Mouse (Mus musculus) kidney, postnatal 4 days (tissue): Measurements from ENCODE around the gene Slc6a9.

Experiments used
- DNase-seq, 2 experiments: peaks; one replicate each; pipeline ENCODE4 v3.0.0; 2021; ENCODE audit warnings: mixed read lengths in 2 of 2

Slc6a9 gene

DNA sequence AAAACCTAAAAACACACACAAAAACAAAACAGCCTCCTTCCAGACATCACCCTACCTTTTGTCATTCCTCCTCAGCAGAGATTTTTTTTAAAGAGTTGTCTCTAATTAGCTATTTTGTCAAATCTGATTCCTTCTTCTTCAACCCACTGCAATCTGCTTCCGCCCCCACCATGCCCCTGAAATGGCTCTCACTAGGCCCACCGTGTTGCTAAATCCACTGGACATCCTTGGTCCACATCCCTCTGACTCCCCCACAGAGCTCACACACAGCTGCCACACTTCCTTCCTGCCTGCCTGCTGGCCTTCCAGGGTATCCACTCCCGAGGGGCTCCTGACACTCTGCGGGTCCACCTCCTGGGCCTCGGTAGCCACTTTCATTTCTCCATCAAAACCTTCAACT lies 44.4 kb downstream of the Slc6a9 start:
- no peak for DNase-seq

DNA sequence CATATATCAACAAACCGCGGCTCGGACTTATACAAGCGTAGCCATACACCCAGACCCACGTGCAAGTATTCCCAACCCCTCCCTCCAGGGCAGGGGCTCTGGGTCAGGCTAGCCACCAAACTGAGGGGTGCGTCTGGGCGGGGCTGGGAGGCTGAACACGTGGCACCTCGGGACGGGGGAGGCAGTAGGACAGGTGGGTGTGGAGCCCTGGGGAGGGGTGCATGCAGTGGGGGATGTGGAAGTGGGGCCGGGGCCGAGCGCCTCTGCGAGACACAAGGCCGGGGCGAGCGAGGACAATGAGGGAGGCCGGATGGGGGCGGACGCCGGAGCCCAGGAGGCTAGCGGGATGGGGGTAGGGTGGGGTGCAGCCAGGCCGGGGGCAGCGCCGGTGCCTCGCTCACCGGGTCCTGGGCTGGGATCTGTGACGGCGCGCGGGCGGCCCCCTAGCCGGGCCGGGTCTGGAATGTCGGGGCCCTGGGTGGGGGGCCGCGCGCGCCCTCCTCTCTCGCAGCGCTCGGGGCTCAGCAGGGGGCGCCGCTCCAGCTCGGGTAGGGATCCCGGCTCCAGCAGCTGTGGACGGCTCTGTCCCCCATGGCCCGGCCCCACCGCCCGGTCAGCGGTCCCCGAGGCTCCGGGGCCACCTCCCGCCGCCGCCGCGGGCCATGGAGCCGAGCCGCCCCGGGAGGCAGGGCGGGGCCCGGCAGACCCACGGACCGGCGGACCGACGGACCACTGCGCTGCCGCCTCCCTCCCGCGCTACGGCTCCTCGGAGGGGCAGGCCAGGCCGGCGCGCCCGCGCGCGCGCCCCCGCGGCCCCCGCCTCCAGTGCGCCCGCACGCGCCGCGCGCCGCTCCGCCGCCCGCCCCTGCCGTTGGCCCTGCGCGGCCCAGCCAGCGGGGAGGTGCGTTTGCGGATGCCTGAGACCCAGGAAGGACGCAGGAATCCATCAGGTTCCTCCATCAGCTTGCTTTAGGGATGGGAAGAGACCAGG lies 48.7 kb downstream of the Slc6a9 start, which contains the start of gene B4galt2:
B4galt2 (minus strand) TSS at position 787 of the 991 bp plus-strand sequence.
- peak; percentile 75 to 82 for DNase-seq

DNA sequence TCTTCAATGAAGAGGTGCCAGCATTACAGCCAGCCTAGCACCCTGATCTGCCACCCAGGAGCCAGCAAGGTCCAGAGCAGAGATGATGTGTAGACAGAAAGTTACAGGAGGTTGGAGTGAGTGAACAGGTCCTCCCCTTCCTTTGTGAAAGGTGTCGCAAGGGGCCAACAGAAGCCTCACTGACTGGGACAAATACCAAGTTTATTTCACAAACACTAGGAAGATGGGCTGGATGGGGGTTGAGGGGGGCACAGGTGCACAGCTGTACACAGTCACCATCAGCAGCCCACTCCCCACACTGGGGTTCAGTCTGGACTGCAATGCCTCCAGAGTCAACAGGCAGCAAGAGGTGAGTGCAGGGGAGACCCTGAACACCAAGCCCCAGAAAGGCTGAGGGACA lies 49.8 kb downstream of the Slc6a9 start:
- DNase-seq = no peak

DNA sequence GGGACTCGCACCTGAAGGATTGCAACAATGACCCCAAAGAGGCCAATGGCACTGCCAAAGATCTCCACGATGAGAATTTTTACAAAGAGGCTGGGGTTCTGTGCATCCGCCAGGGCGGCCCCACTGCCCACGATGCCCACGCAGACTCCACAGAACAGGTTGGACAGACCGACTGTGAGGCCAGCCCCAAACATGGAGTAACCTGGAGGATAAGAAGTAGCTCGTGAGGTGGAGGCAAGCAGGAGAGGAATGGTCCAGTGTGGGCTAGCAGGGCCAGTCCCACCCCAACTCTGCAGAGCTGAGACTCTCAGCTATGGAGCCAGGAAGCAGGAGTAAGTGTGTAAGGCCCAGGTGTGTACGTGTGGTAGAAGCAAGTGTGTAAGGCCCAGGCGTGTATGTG lies 50.8 kb downstream of the Slc6a9 start:
- DNase-seq = no peak

DNA sequence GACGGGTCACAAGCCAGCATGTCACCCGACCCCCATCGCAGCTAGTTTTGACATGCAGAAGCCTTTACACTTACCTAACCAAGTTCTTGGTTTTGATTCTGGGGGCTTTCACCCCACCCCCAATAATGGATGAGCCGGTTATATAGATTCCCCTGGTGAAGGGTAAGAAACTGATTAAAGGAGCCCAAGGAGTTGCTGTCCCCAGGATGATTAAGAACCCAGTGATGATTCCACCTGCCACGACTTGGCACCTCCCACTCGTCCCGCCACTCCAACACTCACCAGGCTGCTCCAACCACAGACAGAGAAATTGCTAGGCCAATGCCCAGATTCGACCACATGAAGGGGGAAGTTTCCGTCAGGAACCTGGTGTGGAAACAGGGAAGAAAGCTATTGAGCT lies 51.7 kb downstream of the Slc6a9 start:
- DNase-seq = no peak

DNA sequence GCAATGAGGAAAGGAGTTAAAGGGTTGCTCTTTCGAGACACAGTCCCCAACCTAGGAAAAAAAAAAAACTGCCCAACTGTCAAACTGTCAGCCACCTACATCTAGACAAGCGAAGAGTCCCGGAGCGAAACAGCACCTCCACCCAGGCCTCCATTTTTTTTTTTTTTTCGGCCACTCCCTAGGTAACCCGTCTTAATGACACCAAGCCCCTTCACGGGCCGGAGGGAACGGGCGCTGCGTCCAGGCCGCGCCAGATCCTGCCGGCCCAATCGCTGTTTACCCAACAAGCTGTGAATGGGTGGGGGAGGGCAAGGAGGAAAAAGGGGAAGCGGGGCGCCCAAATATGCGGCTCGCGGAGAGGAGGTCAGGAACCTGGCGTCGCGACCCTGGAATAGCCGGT lies 52.3 kb downstream of the Slc6a9 start:
- DNase-seq = peak; percentile 31 to 46

DNA sequence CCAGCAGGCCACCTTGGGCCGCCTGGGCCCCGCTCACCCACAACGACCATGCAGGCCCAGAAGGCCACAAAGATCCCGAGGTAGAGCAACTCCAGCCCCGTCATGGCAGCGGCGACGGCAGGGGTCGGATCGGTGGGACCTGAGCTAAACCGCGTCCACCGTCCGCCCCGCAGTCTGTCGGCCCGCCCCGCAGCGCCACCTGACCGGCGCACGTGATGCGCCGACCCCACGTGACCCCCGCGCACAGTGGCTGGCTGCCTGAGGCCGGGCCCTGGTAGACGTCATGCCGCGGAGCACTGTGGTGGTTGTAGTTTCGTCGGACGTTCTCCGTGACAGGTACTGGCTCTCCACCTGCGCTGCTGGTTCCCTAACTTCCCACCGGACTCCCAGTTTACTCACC lies 52.8 kb downstream of the Slc6a9 start, which contains the start of gene Atp6v0b:
Atp6v0b (minus strand) TSS at position 201 of the 400 bp plus-strand sequence.
- peak; percentile 97 for DNase-seq

DNA sequence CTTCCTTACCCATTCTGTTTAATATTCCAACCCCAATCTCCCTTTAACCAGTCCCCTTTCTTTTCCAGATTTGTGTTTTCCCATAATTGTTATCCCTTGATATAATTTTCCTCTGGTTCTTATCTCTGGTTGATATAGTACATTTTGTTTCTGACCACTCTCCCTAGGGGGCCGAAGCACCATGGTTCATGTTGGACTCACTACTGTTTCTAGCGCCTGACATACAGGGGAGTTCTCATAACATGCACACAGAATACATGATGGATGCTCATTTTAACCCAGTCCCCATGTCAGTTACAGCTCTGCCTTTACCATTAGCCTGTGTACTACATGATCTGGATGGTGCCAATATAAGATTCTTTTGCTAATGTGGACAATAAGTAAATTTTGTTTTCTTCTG lies 53.6 kb downstream of the Slc6a9 start:
- DNase-seq = no peak

DNA sequence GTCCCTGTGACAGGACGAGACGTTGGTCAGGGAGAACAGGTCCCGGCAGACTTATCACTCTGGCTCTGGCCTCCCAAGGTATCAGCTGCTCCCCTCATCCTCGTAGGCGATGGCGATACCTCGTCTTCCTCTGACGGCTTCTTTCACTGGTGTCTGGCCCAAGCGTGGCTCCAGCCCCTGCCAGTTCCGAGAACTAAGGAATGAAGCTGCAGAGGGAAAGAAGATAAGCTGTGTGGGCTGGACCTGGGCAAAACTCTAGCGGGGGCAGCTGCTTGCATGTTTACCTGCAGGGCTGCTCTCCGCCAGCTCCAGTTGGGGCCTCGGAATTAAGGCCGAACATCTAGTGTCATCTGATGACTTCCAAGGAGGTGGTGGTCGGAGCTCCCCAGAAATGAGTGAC lies 55.2 kb downstream of the Slc6a9 start:
- no peak for DNase-seq

DNA sequence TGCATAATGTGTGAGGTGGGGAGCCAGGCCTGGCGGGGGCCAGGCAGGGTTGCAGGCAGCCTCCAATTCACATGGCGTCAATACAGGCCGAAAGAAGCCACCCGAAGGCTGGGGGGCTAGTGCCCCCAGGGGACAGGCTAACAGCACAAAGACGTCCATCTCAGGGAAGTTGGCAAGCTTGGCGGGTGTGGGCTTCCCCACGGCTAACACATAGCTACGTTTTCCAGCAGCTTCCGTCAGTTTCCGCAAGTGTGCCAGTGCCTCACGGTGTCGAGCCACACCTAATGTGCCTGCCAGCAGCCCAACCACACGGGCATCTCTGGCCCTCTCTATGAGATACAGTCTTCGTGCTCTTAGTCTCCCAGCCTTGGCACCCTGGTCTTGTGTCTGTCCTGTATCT lies 55.7 kb downstream of the Slc6a9 start:
- no peak for DNase-seq

DNA sequence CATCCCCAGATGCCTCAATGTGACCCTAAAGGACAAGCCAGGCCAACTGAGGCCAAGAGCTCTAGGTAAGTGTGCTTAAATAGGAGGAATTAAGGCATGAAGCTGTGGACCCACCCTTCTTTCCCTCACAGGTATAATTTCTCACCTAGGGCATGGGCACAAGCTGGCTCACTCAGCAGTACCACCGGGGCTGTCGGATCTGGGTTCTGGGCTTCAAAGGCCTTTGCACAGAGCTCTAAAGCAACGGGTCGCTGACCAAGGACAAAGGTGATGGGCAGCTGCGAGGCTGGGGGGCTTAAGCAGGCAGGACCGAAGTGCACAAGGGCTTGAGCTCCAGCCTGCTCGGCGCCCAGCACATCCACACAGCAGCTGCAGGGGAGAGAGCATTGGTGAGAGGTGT lies 56.4 kb downstream of the Slc6a9 start:
- DNase-seq = no peak

DNA sequence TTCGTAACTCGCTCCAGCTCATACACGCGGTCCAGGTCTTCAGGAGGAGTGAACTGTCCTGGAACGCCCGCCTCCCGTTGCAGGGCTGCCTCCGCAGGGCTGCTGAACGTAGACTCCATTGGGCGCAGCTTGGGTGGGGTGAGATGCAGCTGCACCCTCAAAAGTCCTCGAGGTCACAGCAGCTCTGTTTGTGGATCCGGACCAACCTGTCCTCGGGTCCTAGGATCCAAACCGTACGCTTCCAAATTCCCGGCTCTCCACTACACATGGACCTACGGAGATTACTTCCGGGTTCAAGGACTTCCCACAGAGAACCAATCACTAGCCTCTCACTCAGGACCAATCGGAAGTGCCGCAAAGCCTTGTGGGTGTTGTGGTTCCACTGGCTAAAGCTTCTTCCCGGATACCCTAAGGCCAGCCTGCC lies 57.4 kb downstream of the Slc6a9 start, which contains the start of gene Dph2:
Dph2 (minus strand) TSS at position 295 of the 424 bp plus-strand sequence.
- peak; percentile 80 to 86 for DNase-seq

DNA sequence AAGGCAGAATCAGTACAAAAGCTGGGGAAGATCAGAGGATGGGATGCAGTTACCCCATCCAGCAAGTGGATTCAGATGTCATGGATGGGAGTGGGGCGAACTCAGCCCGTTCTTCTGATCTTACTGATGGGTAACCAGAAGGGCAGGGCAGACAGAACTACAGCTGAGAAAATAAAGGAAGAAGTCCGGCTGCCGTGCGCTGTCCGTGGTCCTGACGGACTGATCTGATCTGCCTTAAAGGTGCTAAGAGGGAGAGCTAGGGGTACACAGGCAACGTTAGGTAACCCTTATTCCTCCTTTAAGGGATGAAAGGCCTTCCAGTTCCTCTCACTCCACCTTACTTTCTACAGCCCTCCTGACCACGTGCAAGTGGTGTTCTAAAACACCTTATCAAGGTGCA lies 59.1 kb downstream of the Slc6a9 start:
- peak; percentile 86 to 87 for DNase-seq

DNA sequence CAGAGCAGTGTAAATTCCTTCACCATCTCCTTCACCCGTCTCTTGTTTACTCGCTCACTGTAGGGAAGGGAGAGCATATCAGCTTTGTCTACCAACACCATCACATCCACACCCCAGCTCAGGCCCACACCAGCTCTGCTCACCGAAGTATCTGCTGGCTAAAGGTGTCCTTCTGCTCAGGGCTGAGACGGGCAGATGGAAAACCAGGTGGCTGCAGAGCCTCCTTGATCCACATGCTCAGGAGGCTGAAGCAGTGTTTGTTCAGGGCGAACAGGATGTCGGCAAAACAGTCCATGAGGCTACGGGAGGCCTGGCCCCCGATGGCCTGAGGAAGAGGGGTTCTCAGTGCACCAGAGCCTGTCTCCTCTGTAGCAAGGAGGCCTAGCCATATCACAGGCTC lies 60.3 kb downstream of the Slc6a9 start:
- no peak for DNase-seq

DNA sequence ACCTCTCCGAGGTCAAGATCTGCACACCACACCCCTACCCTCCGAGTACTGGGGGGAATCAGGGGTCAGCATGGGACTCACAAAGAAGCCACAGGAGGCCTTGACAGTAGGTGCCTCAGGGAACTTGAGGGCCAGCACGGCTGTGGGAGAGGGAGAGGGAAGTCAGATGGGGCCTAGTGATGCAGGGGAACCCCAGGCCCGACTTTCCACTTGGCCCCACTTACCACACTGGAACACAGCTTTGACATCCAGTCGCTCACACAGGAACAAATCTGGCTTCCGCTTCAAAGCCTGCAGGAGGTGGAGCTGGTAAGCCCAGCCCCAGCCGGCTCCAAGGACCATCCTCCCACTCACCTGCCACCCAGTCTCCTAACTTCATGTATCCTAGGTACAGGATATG lies 61.0 kb downstream of the Slc6a9 start:
- DNase-seq = no peak

DNA sequence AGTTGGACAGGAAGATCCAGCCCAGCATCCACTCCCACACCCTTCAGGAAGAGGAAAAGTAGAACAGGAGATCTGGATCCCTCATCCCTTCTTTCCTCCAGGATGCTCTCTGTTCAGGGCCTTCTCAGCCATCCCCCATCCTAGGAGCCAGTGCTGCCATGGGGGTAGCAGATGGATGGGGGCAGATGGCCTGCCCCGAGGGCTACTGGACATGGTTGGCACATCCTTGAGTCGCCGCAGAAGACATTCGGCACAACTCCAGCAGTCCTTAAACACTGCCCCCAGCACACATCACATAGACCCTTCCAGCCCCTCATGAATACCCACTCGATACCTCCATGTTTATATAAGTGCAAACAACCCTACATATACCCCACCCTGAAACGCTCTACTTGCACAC lies 61.7 kb downstream of the Slc6a9 start:
- no peak for DNase-seq

DNA sequence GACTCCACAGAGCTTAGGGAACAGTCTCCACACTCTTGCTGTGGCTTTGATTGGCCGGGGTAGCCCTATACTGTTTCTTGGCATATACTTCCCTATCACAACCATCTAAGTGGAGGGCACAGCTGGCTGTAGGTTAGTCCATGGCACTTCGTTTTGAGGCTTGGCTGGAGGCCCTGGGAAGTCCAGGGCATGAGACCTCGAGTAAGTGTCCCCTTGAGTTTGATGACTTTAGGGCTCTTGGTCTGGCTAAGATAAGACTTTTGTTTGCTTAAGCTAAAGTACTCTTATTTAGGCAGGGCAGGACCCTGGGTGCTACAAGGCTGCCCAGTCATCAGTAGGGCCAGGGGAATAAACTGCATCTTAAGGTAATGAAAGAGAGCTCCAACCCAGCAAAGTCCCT lies 63.8 kb downstream of the Slc6a9 start:
- no peak for DNase-seq

DNA sequence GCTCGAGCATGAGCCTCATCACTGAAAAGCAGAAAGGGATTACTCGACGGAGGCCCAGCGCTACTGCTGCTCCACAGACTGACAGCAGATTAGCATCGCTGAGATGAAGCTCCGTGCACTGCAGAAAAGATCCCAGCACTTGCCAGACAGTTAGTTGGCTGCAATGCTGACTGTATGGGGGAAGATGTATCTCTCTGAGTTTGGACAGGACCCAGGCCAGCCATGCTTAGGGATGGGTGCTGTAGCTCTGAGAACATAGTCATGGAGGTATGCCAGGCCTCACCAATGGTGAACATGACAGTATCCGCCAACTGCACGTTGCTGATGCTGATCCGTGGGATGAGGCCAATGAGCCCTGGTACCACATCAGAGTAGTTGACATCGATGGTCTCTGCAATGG lies 69.8 kb downstream of the Slc6a9 start:
- DNase-seq = no peak

DNA sequence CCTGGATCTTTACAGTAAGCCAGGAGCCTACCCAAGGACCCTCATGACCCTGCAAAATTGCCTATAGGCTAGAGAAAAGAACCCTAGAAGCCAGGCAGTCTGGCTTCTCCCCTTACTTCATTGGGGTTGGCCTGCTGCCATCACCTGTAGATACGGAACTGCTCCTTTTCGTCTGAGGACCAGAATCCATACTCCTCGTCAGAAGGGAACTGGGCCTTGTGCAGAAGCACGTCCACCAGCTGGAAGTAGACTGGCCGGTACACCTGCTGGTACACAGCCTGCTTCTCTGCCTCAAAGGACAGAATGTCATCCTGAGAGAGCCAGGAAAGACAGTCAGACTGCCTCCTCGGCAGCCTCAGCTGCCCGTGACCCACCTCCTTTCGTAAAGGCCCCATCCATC lies 70.5 kb downstream of the Slc6a9 start:
- DNase-seq = no peak

DNA sequence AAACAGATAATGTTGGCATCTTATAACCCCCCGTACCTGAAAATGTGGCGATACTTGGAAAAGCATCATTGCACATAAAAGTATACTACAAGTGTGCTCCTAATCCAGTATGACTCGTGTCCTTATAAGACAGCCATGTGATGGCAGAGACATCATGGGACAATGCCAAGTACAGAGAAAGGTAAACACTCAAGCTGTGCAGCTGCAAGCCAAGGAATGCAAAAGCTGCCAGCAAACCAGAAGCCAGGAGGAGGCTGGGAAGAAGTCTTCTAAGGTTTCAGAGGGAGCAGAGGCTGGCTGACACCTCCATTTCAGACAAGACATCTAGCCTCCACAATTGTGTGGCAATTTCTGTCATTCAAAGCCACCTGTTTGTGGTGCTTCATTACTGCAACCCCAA lies 71.9 kb downstream of the Slc6a9 start:
- DNase-seq = no peak

DNA sequence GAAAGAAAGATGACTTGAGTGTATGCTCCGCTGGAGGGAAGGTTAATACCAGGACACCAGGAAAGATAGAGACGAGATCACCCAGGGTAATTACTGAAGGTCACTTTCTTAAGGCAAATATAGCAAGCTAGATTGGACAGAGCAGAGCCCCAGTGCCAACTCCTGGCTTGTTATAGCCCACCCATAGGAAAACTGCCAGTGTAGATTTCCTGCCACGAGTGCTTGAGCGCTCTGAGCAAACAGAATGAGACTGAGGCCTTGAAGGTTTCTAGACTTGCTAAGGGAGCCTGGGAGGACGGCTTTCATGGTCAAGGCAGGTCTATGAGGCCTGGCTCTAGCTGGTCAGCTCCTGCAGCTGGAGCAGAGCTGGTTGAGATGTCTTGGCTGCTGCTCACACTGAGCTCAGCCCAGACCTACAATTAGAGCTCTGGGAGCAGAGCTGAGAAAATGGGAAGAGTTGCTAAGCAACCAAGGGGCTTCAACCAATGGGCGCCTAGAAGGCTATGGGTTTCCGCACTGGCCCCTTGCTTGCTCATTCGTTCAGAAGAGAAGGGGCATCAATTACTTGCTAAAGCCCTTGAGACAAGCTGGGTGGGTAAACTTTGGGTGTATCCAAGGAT lies 74.6 kb downstream of the Slc6a9 start:
- DNase-seq = no peak

DNA sequence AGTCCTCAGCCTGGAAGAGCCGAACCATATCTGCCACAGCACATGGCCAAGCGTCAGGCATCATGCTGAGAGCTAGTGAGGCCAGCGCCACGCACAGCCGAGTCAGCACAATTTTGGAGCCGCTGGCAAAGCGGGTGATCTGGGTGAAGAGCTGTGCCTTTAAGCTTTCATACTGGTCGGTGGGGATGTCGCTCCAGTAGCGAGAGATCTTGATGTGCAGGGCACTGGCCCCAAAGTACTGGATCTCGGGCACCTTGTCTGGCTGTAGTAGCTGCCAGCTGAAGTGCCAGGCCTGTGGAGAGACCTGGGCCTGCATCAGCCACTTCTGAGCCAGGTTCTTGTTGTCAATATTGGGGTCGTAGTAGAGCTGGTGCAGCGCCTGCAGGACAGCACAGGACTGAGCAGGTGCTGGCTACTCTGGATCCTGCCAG lies 77.8 kb downstream of the Slc6a9 start:
- no peak for DNase-seq

DNA sequence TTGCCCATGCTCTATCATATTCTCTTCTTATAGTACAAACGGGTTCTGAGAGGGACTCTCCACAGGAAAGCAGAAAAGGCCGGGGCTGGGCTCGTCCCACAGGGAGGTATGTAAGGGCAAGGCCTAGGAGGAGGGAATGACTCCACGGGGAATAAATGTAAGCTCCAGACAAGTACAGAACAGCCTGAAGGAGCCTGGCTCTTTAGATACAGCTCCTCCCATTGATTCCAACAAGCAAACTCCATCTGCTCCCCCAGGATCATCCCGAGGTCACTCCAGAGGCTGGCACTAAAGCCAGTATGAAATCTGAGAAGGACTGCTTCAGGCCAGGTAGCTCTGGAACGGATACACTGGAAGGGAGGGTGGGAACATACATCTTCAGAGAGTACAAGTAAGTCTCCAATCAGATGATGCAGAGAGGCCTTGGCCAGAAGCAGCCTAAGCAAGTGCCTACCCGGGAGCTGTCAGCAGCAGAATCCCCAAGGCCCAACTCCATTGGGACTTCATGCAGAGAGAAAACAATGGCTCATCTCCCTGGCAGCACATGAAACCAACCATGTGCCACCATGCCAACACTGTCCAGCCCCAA lies 78.5 kb downstream of the Slc6a9 start:
- DNase-seq = no peak

DNA sequence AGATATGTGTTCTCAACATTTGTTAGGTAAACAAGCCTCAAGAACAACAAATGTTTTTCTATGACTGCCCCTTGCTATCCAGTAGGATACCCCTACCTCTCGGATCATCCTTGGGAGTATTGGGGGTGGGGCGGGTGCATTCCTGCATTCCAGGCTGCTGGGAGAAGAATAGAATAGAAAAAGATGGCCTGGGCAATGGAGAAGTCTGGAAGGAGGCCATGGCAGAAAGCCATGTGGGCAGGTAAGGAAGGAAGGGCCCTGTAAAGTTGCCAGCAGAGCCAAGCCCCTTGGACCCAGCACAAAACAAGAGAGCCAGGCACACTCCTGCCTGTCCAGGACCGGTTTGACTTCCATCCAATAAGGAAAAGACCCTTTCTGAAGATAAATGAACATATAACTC lies 79.1 kb downstream of the Slc6a9 start:
- DNase-seq = peak; percentile 31 to 50
